ENCODE assay signal across 13 mouse cellular contexts in genomic region chrX:103287846-103288377, GRCm38 (mm10). TPM values are rescaled to one million over a fixed set of nuclear protein-coding genes. Genes with fewer than 3 reads are reported as not detected.
DNase-seq lines count a peak whose midpoint lies in the region; ATAC-seq and TF ChIP-seq lines count a peak whose summit lies in the region.
"Had no signal": no experiment of that assay in that cellular context is flagged by ENCODE, and none has a peak within 500 bp of the region (broad histone marks: within the 10 kb centered on the region; RNA-seq: fewer than 3 reads in every experiment).

No protein-coding gene starts in this region.

- no peak for DNase-seq in heart, postnatal 25 days (ENCODE audit: low spot score)
- no peak for DNase-seq in stomach, postnatal 0 days (ENCODE audit: low spot score)
- DNase-seq in frontal cortex, adult 2 months (ENCODE audit: extremely low spot score in 1 of 2, low spot score in 1 of 2) = no peak
- no peak for DNase-seq in adrenal gland, postnatal 36 days
- DNase-seq: heart, adult 11 months; kidney, postnatal 10 days; left cerebral cortex, postnatal 4 days had no signal

- no peak for ATAC-seq in heart, embryonic 13.5 days (ENCODE audit: extremely low read depth, insufficient number of reproducible peaks, low FRiP score, low TSS enrichment)
- no peak for ATAC-seq in stomach, embryonic 15.5 days (ENCODE audit: insufficient read depth, low FRiP score, low read depth)
- no peak for ATAC-seq in stomach, postnatal 0 days (ENCODE audit: low FRiP score, low TSS enrichment)
- no peak for ATAC-seq in limb, embryonic 12.5 days (ENCODE audit: insufficient number of reproducible peaks, insufficient read depth, low FRiP score, low TSS enrichment, low read depth)
- no peak for ATAC-seq in frontal cortex, adult (ENCODE audit: low TSS enrichment)

- no peaks in the 10 kb centered on the region for H3K36me3 ChIP-seq in heart, embryonic 13.5 days
- H3K36me3 ChIP-seq in stomach, embryonic 15.5 days = no peaks in the 10 kb centered on the region
- no peaks in the 10 kb centered on the region for H3K36me3 ChIP-seq in stomach, postnatal 0 days (ENCODE audit: control insufficient read depth, insufficient read depth, low read length)
- H3K36me3 ChIP-seq in limb, embryonic 12.5 days = no peaks in the 10 kb centered on the region
- H3K36me3 ChIP-seq: embryonic facial prominence, embryonic 13.5 days had no signal

- 0 out of 2 replicates have a peak overlapping the region, but pooled peaks have one; percentile 32 for H3K4me3 ChIP-seq in heart, embryonic 13.5 days
- no peak overlapping the region for H3K4me3 ChIP-seq in stomach, embryonic 15.5 days (replicated peaks)
- no peak overlapping the region for H3K4me3 ChIP-seq in stomach, postnatal 0 days (ENCODE audit: low read depth, low read length)
- no peak overlapping the region for H3K4me3 ChIP-seq in limb, embryonic 12.5 days (replicated peaks)
- H3K4me3 ChIP-seq: embryonic facial prominence, embryonic 13.5 days had no signal

- 34% methylated on average over 10 of the region's 10 CpGs for WGBS in heart, embryonic 13.5 days
- WGBS in stomach, embryonic 15.5 days = 29% methylated on average over 10 of the region's 10 CpGs
- WGBS in stomach, postnatal 0 days = 31% methylated on average over 10 of the region's 10 CpGs
- WGBS in limb, embryonic 12.5 days = 23% methylated on average over 10 of the region's 10 CpGs

- H3K9me3 ChIP-seq in heart, embryonic 13.5 days = no peaks in the 10 kb centered on the region
- no peaks in the 10 kb centered on the region for H3K9me3 ChIP-seq in stomach, embryonic 15.5 days
- no peaks in the 10 kb centered on the region for H3K9me3 ChIP-seq in stomach, postnatal 0 days (ENCODE audit: control insufficient read depth, low read length)
- no peaks in the 10 kb centered on the region for H3K9me3 ChIP-seq in limb, embryonic 12.5 days
- H3K9me3 ChIP-seq: embryonic facial prominence, embryonic 13.5 days had no signal

- H3K4me1 ChIP-seq in heart, embryonic 13.5 days = no peaks in the 10 kb centered on the region
- no peaks in the 10 kb centered on the region for H3K4me1 ChIP-seq in stomach, embryonic 15.5 days
- H3K4me1 ChIP-seq in stomach, postnatal 0 days (replicated peaks; ENCODE audit: control insufficient read depth, insufficient read depth) = no peaks in the 10 kb centered on the region
- H3K4me1 ChIP-seq in limb, embryonic 12.5 days (replicated peaks) = 0 out of 2 replicates have a peak, but pooled peaks cover 3% of the 10 kb centered on the region

- no peak overlapping the region for H3K9ac ChIP-seq in heart, embryonic 13.5 days
- H3K9ac ChIP-seq in stomach, embryonic 15.5 days = no peak overlapping the region
- no peak overlapping the region for H3K9ac ChIP-seq in stomach, postnatal 0 days (ENCODE audit: low read length)
- no peak overlapping the region for H3K9ac ChIP-seq in limb, embryonic 12.5 days (replicated peaks)
- H3K9ac ChIP-seq: embryonic facial prominence, embryonic 13.5 days had no signal

- peaks cover 50% of the 10 kb centered on the region for H3K27me3 ChIP-seq in heart, embryonic 13.5 days (replicated peaks)
- H3K27me3 ChIP-seq in stomach, embryonic 15.5 days (replicated peaks) = peaks cover 5% of the 10 kb centered on the region; the same call in 1 of the 2 replicates
- H3K27me3 ChIP-seq in stomach, postnatal 0 days (ENCODE audit: control insufficient read depth, insufficient read depth, low read length) = no peaks in the 10 kb centered on the region; the same call in 1 of the 2 replicates
- H3K27me3 ChIP-seq in limb, embryonic 12.5 days = peaks cover 32% of the 10 kb centered on the region

- peak overlapping the region; percentile 65 for H3K4me2 ChIP-seq in heart, embryonic 13.5 days
- H3K4me2 ChIP-seq in stomach, embryonic 15.5 days = peak overlapping the region; percentile 23; the same call in 1 of the 2 replicates
- H3K4me2 ChIP-seq in stomach, postnatal 0 days (replicated peaks; ENCODE audit: low read depth) = no peak overlapping the region
- H3K4me2 ChIP-seq in limb, embryonic 12.5 days = peak overlapping the region; percentile 52; the same call in 1 of the 2 replicates

- TF ChIP-seq CTCF in stomach, postnatal 0 days (IDR thresholded peaks at IDR 0.05; ENCODE audit: low read depth) = no peak

- no peak for TF ChIP-seq EP300 in stomach, postnatal 0 days (optimal IDR thresholded peaks at IDR 0.05)

- H3K27ac ChIP-seq in heart, embryonic 13.5 days (replicated peaks) = no peak overlapping the region
- no peak overlapping the region for H3K27ac ChIP-seq in stomach, embryonic 15.5 days
- H3K27ac ChIP-seq in stomach, postnatal 0 days (replicated peaks) = no peak overlapping the region
- H3K27ac ChIP-seq in limb, embryonic 12.5 days = no peak overlapping the region
- H3K27ac ChIP-seq: embryonic facial prominence, embryonic 13.5 days had no signal

- intact Hi-C loops in heart, postnatal 25 days (cut with DNase I) = no loop called here

RNA-seq across cellular contexts. Expression of gene Cdx4, which starts 33.3 kb away (rescaled TPM):
- polyA plus RNA-seq in heart, embryonic 13.5 days (2015; fragmentation: Nextera tagmentation; extraction: Ambion mirVana) = not detected in 2 replicates
- total RNA-seq in heart, postnatal 25 days (2021) = not detected
- polyA plus RNA-seq in stomach, embryonic 15.5 days (2015; fragmentation: Nextera tagmentation; extraction: Ambion mirVana) = 0.06 TPM in 1 of 2 replicates, not detected in the other
- not detected in 2 replicates for polyA plus RNA-seq in stomach, postnatal 0 days (2015; fragmentation: Nextera tagmentation; extraction: Ambion mirVana)
- polyA plus RNA-seq in limb, embryonic 12.5 days (2016; fragmentation: Nextera tagmentation; extraction: Ambion mirVana) = not detected in 2 replicates
- polyA plus RNA-seq in frontal cortex, adult 2 months (2012; rRNA removed) = not detected in 2 replicates
- total RNA-seq in adrenal gland, postnatal 36 days (2021) = not detected
- total RNA-seq: left cerebral cortex, postnatal 4 days had no signal
- polyA plus RNA-seq: C2C12; embryonic facial prominence, embryonic 13.5 days had no signal
